Mouse (Mus musculus): ENCODE measurements around the gene Gm17364.
A peak's percentile ranks its signal among the peaks of the same experiment; 100 is the strongest.
"Not testable (repeated sequence)": the region's sequence is repeated elsewhere in the genome, so short reads cannot be mapped to it uniquely, and the experiment has no call there.

Gm17364 gene

GRCm38 (mm10) chr13:41273927-41274650, at the start of gene Gm17364:
Gene Gm17364, minus strand, starts transcription at chr13:41273977.
- no peak for DNase-seq

DNA sequence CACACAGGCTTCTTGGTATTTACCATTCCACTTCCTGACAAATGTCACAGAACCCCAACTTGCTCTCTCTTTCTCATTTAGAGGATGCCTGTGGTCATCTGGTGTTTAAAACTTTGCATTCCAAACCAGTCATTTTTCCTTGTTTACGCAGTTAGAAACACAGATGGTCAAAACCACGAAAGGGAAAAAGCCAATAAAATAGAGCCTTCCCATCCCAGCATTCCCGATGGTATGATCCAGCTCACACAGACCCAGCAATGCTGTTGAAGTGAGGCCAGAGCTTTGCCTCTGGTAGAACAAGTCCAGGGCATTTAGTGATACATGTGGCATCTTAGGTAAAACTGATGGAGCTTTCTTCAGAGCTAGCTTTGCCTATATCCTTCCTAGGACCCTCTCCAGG, 47.7 kb upstream of the Gm17364 start:
- DNase-seq = no peak

- no peak for DNase-seq
These were observed 47.0 kb upstream of the Gm17364 start for GRCm38 (mm10) chr13:41320749-41321148.

GRCm38 (mm10) chr13:41302716-41303115, 28.9 kb upstream of the Gm17364 start:
- peak; percentile 38 to 62 for DNase-seq

- DNase-seq = no peak
These were observed 26.3 kb upstream of the Gm17364 start for GRCm38 (mm10) chr13:41300037-41300436.

DNA sequence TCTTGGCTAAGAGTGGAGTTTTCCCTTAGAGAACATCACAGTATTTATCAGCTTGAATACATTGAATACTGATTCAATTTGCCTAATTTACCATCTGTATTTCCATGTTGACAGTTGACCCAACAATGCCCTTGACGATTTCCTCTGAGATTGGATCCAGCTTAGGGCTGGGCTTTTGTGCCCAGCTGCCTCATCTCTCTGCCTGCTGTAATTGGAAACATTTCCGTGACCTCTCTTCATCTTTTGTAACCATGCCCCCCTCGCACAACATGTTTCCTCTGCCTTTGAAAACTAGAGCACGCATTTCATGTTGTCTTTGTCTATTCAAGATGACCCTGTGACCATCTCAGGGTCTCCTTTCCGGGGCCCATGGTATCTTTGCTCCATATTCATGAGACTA, 25.2 kb upstream of the Gm17364 start:
- no peak for DNase-seq

- DNase-seq = no peak
These were observed 24.8 kb upstream of the Gm17364 start for GRCm38 (mm10) chr13:41298533-41298932.

DNA sequence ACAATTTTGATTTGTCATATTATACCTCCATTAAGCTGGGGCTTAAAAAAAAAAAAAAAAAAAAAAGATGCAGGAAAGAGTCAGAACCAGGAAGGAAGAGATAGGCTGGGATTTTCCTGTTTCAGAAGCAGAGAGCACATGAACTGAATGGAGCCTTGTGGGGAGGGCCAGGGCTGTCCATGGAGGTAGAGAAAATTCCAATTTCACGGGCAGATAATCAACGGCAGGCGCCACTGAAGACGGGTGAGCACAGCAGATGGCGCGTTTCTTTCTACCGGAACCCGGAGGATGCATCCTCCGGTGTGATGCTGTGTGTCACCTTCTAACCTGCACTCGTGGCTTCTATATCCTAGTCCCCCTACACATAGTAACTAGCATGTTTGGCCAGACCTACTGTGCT, 22.6 kb upstream of the Gm17364 start:
- DNase-seq = no peak

DNA sequence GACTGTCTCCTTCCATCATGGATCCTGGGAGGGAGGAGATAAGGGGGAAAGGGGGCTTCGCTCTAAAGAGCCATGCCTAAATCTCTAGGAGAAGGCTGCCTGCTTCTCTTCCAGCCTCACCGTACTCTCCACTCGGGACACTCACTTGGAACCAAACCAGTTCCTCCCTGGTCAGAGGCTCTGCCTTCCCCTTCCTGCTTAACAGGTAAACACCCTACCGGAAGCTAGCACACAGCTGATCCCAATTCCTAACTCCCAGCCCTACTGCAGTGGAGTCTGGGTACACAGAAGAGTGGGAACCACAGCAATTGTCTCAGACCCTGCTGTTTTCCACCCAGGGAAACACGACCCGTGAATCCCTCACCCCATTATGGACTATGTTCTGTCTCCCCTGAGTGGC, 22.1 kb upstream of the Gm17364 start:
- DNase-seq = no peak

DNA sequence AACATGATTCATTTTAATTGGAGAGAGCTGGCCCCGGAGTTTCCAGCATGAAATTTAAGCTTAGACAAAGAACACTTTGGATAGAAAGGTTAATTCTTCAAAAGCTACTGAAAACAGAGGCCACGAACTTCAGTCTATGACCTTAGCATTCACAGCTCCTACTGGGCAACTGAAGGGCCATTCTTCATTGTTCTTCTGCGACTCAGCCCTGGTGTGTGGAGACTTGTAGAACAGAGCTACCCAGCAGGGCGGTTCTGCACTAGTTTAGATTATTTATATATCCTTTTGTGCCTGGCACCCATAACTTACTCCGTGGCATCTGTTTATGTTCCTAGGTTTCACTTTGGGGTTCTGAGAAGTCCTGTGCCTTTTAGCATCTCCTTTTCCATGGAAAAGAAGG, 19.8 kb upstream of the Gm17364 start:
- no peak for DNase-seq

DNA sequence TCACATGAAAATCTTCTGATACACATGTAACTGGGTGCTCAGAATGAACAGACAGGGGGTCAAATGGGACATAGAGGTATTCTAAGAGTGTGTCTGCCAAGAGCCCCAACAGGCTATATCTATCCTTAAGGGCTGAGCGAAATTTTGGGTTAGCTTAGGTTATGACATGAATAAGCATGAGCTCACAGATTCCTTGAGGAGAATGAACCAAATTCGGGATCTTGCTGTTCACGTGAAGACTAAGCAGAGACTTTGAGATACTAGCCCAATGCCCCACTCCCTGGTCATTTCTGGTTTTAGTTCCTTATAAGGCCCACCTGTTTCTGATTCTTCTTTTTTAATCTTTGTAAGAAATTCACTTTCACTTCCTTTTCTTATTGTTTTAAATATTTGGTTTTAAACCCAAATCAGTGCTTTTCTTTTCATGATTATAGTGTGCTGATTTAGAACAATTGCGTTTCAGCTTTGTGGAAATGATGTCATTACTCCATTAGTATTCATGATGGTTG, 17.7 kb upstream of the Gm17364 start:
- DNase-seq = no peak

DNA sequence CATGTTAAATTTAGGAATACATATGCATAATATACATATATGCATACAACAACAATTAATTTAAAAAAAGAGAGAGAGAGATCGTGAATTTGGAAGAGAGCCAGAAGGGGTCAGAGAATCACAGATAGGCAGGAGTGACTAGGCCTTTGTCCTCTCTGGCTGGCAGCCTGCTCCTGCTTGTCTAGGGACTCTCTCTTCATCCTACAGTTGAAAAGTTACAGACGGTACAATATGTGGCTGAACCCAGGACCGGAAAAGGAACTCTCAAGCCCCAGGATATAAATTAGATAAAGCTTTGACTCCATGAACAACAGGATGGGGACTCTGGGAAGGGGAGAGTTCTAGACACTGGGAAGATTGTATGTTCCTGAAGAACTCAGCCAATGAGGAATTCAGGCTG, 12.5 kb upstream of the Gm17364 start:
- DNase-seq = no peak

- no peak for DNase-seq
These were observed 11.7 kb upstream of the Gm17364 start for GRCm38 (mm10) chr13:41285448-41285847.

DNA sequence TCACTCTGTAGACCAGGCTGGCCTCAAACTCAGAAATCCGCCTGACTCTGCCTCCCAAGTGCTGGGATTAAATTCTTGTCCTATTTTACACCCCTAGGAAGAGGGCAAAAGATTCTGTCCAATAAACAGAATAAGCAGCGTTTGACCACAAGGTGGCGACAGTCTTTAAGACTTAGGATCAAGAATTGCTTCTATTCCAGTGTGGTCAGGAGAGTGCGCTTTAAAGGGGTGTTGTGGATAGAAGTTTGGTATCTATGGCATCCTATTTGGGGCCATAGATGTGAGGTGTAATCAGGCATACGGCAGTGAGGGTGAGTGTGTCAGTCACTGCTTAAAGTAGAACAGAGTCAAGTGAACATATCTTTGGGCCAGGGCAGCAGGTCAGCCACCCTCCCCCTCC, 9.5 kb upstream of the Gm17364 start:
- peak; percentile 4 to 23 for DNase-seq

DNA sequence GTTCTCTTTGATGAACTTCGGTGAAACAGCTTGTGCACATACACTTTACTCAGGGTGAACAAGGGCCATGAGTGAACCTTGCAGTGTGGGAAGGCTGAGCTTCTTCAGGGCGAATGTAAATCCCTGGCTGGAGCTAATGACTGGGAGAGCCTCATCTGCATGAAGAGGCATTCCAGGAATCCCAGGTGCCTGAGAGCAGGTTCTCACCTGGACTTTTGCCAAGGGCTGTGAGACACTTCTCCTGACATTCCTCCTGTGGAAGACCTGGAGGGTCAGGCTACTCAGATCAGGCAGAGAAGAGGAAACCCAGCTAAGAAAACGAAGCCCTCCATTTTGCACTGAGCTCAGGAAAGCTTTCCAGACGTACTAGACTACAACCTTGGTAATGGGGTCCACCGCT, 6.9 kb upstream of the Gm17364 start:
- no peak for DNase-seq

- no peak for DNase-seq
These were observed 5.9 kb downstream of the Gm17364 start for GRCm38 (mm10) chr13:41267827-41268408.

DNA sequence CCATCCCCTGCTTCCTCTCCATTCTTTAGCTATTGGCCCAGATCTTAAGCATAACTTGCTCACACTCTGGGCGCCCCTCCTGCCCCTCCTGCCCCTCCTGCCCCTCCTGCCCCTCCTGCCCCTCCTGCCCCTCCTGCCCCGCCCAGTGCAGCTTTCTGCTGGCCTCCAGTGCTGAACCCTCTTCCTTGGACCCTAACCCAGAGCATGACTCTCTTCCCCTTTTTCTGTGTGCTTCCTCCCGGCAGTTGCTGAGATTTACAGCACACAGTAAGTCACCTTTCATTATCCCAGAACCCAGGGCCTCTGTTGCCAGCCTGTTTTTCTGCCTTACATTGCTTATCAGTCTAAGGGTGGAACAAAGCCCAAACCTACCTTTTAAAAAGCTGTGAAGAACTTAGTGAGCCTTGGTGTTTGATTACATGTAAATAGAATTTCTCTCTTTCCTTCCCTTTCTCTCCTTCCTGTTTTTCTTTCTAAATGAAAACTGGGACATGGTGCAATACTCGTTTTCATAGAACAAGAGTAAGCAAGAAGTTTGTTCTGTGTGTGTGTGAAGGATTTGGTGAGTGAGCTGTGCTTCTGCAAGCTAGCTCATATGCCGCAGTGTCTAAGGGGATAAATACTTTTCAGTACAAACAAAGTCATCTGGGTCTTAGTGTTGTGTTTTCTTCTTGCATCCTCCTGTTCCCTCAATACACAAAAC, 10.3 kb downstream of the Gm17364 start:
- DNase-seq = no peak

DNA sequence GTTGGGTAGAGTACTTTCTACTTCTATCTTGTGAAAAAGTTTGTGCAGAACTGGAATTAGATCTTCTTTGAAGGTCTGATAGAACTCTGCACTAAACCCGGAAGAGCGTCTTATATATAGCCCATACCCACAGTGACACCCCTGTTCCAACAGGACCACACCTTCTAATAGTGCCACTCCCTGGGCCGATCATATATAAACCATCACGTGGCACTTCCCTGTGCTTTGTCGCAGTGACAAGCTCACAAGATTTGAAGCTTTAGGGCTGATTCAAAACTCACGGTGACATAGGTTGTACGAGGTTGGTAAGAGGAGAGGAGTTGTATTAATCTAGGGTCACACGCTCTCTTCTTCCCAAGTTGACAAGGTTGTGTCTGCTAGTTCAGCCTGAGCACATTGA, 12.2 kb downstream of the Gm17364 start:
- not testable (repeated sequence) for DNase-seq

GRCm38 (mm10) chr13:41257851-41258250, 15.9 kb downstream of the Gm17364 start:
- no peak for DNase-seq

- no peak for DNase-seq
These were observed 16.8 kb downstream of the Gm17364 start for GRCm38 (mm10) chr13:41256962-41257361.

GRCm38 (mm10) chr13:41256126-41256525, 17.7 kb downstream of the Gm17364 start:
- no peak for DNase-seq

- DNase-seq = no peak
These were observed 21.0 kb downstream of the Gm17364 start for GRCm38 (mm10) chr13:41252736-41253135.

GRCm38 (mm10) chr13:41252141-41252540, 21.6 kb downstream of the Gm17364 start:
- no peak for DNase-seq

GRCm38 (mm10) chr13:41251667-41252066, 22.1 kb downstream of the Gm17364 start:
- no peak for DNase-seq

All from thymus, adult 18-20 months (tissue).